Mouse (Mus musculus): ENCODE data around the gene Asb3. TPM values are rescaled to one million over a fixed set of nuclear protein-coding genes. Genes with fewer than 3 reads are reported as not detected.
"Not testable (repeated sequence)": the region's sequence is repeated elsewhere in the genome, so short reads cannot be mapped to it uniquely, and the experiment has no call there.

The Asb3 gene
- polyA plus RNA-seq, 1 experiment from 2014 or later: 34.8 TPM

- not testable (repeated sequence) for H3K9me3 ChIP-seq (replicated peaks); H3K4me2 ChIP-seq; H3K27ac ChIP-seq; H3K4me1 ChIP-seq; H3K36me3 ChIP-seq (ENCODE audit: poor library complexity, severe bottlenecking); H3K9ac ChIP-seq; H3K4me3 ChIP-seq; ATAC-seq; H3K27me3 ChIP-seq
- WGBS: 71% methylated on average over 15 of the region's 15 CpGs
Measured at GRCm38 (mm10) chr11:31017466-31017865, 132.2 kb downstream of the Asb3 start.

GRCm38 (mm10) chr11:31034958-31035357 lies 149.7 kb downstream of the Asb3 start:
- H3K27me3 ChIP-seq: no peaks in the 10 kb centered on the region
- H3K9ac ChIP-seq: no peak overlapping the region
- peaks cover 11% of the 10 kb centered on the region; the same call in 1 of the 2 replicates for H3K9me3 ChIP-seq (replicated peaks)
- H3K4me3 ChIP-seq: no peak overlapping the region
- WGBS: 84% methylated on average over 4 of the region's 4 CpGs
- no peak for ATAC-seq
- H3K4me2 ChIP-seq: no peak overlapping the region
- H3K27ac ChIP-seq: no peak overlapping the region
- peaks cover 13% of the 10 kb centered on the region for H3K36me3 ChIP-seq (ENCODE audit: poor library complexity, severe bottlenecking)
- no peaks in the 10 kb centered on the region for H3K4me1 ChIP-seq

DNA sequence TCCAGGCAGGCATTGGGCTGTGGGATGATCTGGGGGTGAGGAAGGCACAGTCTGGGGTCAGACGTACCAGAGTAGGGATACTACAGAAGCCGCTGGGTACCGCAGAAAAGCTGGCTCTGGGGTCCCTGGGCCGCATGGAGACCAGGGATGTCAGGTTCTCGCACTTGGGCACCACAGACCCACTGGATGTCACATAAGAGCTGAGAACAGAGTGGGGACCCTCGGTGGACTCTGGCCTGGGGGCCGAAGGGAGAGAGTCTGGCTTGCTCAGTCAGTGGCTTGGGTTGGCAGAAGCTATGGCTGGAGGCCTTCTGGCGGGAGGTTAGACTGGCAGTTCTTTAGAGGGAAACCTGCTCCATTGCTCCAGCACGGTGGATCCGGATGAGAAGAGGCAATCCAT lies 204.8 kb downstream of the Asb3 start:
- Histone ChIP-seq H3K36me3 (ENCODE audit: poor library complexity, severe bottlenecking) (no peaks in the 10 kb centered on the region), H3K4me1 (no peaks in the 10 kb centered on the region), H3K4me3 (no peak overlapping the region), H3K27ac (no peak overlapping the region), H3K27me3 (no peaks in the 10 kb centered on the region), H3K9me3 (replicated peaks) (no peaks in the 10 kb centered on the region), H3K4me2 (no peak overlapping the region), H3K9ac (no peak overlapping the region)
- WGBS: 98% methylated on average over 10 of the region's 10 CpGs
- ATAC-seq: no peak

DNA sequence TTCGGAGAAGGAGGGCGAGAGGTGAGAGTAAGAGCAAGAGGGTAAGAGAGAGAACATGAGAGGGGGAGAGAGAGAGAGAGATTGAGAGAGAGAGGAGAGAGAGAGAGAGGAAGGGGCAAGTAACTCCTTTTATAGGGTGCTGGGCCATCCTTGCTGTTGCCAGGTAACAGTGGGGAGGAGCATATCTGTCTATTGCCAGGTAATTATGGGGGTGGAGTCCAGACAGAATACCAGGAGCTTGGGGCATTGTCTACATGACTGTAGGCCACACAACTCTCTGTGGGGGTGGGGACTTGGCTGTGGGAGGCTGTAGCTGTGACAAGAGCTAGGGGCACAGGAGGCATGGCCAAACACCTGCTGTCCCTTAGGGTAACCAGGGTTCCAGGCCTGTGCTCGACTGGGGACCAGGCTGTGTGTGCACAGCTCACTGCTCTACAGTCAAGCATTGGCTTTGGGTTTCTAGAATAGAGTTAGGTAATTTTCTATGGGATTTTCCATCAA lies 205.3 kb downstream of the Asb3 start:
- no peak overlapping the region for H3K27ac ChIP-seq
- H3K4me1 ChIP-seq: no peaks in the 10 kb centered on the region
- ATAC-seq: no peak
- H3K9ac ChIP-seq: no peak overlapping the region
- WGBS: 83% methylated on average over 3 of the region's 3 CpGs
- H3K4me3 ChIP-seq: no peak overlapping the region
- no peaks in the 10 kb centered on the region for H3K9me3 ChIP-seq (replicated peaks)
- no peak overlapping the region for H3K4me2 ChIP-seq
- H3K27me3 ChIP-seq: no peaks in the 10 kb centered on the region
- no peaks in the 10 kb centered on the region for H3K36me3 ChIP-seq (ENCODE audit: poor library complexity, severe bottlenecking)

GRCm38 (mm10) chr11:31099519-31099918 lies 214.3 kb downstream of the Asb3 start:
- not testable (repeated sequence) for H3K9me3 ChIP-seq (replicated peaks); H3K4me2 ChIP-seq; ATAC-seq; H3K9ac ChIP-seq; H3K27ac ChIP-seq; H3K27me3 ChIP-seq; H3K4me3 ChIP-seq; H3K4me1 ChIP-seq; H3K36me3 ChIP-seq (ENCODE audit: poor library complexity, severe bottlenecking)

GRCm38 (mm10) chr11:31102188-31102587 lies 217.0 kb downstream of the Asb3 start:
- H3K4me1 ChIP-seq: no peaks in the 10 kb centered on the region
- H3K4me3 ChIP-seq: no peak overlapping the region
- no peak overlapping the region for H3K4me2 ChIP-seq
- no peaks in the 10 kb centered on the region for H3K36me3 ChIP-seq (ENCODE audit: poor library complexity, severe bottlenecking)
- no peaks in the 10 kb centered on the region for H3K9me3 ChIP-seq (replicated peaks)
- H3K9ac ChIP-seq: no peak overlapping the region
- no peaks in the 10 kb centered on the region for H3K27me3 ChIP-seq
- no peak for ATAC-seq
- H3K27ac ChIP-seq: no peak overlapping the region
- 89% methylated on average over 2 of the region's 2 CpGs for WGBS

- H3K27me3 ChIP-seq: no peaks in the 10 kb centered on the region
- H3K9ac ChIP-seq: no peak overlapping the region
- no peaks in the 10 kb centered on the region for H3K4me1 ChIP-seq
- no peaks in the 10 kb centered on the region for H3K9me3 ChIP-seq (replicated peaks)
- no peak overlapping the region for H3K27ac ChIP-seq
- no peak overlapping the region for H3K4me3 ChIP-seq
- H3K4me2 ChIP-seq: no peak overlapping the region
- no peak for ATAC-seq
- WGBS: 91% methylated on average over 5 of the region's 5 CpGs
- no peaks in the 10 kb centered on the region for H3K36me3 ChIP-seq (ENCODE audit: poor library complexity, severe bottlenecking)
Measured at GRCm38 (mm10) chr11:31105364-31105763, 220.1 kb downstream of the Asb3 start.

DNA sequence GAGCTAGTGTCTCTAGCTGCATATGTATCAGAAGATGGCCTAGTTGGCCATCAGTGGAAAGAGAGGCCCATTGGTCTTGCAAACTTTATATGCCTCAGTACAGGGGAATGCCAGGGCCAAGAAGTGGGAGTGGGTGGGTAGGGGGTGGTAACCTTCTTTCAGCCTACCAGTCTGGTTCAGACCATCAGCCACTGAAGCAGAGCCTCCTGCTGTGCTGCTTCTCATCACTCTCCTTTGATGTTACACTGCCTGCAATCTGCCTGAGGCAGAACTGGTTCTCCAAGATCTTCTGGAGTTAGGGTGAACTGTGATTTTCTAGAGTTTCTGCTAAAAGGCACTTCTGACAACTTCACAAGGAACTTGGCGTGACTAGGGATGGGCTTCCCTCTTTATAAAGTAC lies 241.7 kb downstream of the Asb3 start:
- not testable (repeated sequence) for H3K36me3 ChIP-seq (ENCODE audit: poor library complexity, severe bottlenecking); H3K9me3 ChIP-seq (replicated peaks); H3K4me3 ChIP-seq; ATAC-seq; H3K4me2 ChIP-seq; H3K27me3 ChIP-seq; H3K4me1 ChIP-seq; H3K27ac ChIP-seq; H3K9ac ChIP-seq
- WGBS: 74% methylated on average over 1 of the region's 1 CpGs

- H3K4me3 ChIP-seq; H3K27ac ChIP-seq; H3K9me3 ChIP-seq (replicated peaks); H3K27me3 ChIP-seq; H3K4me1 ChIP-seq; H3K4me2 ChIP-seq; H3K36me3 ChIP-seq (ENCODE audit: poor library complexity, severe bottlenecking); ATAC-seq; H3K9ac ChIP-seq: not testable (repeated sequence)
- WGBS: 74% methylated on average over 4 of the region's 4 CpGs
Measured at GRCm38 (mm10) chr11:31133726-31134125, 248.5 kb downstream of the Asb3 start.

DNA sequence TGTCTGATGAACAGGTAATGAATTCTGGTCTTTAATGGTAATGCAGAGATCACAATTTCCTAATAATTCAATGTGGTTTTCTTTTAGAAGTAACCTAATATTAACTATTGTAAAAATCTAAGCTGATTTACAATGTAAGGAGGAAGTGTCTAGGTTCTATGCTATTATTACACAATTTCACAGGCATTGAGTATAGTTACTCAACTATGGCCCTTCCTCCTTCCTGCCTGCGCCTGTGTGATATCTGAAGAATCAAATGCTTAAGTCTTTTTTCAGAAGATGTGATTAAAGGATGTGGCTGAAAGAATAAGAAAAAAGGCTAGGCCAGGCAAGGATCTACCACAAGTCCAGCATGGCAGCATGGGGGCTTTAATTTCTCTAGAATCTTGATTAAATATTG lies 249.6 kb downstream of the Asb3 start:
- not testable (repeated sequence) for H3K4me3 ChIP-seq; ATAC-seq; H3K4me2 ChIP-seq; H3K4me1 ChIP-seq; H3K36me3 ChIP-seq (ENCODE audit: poor library complexity, severe bottlenecking); H3K27me3 ChIP-seq; H3K9me3 ChIP-seq (replicated peaks); H3K9ac ChIP-seq; H3K27ac ChIP-seq
- 83% methylated on average over 1 of the region's 1 CpGs for WGBS

- not testable (repeated sequence) for H3K4me3 ChIP-seq; H3K4me2 ChIP-seq; H3K27me3 ChIP-seq; H3K4me1 ChIP-seq; ATAC-seq; H3K36me3 ChIP-seq (ENCODE audit: poor library complexity, severe bottlenecking); H3K27ac ChIP-seq; H3K9ac ChIP-seq; H3K9me3 ChIP-seq (replicated peaks)
- 58% methylated on average over 1 of the region's 1 CpGs for WGBS
Measured at GRCm38 (mm10) chr11:31138394-31138793, 253.2 kb downstream of the Asb3 start.
